Mouse (Mus musculus) heart, adult 11 months (tissue): Measurements from ENCODE around the gene Stambpl1.
A peak's percentile ranks its signal among the peaks of the same experiment; 100 is the strongest.

ENCODE experiments used
- DNase-seq: peaks from one replicate; pipeline ENCODE4 v3.0.0; 2022

Gene Stambpl1

DNA sequence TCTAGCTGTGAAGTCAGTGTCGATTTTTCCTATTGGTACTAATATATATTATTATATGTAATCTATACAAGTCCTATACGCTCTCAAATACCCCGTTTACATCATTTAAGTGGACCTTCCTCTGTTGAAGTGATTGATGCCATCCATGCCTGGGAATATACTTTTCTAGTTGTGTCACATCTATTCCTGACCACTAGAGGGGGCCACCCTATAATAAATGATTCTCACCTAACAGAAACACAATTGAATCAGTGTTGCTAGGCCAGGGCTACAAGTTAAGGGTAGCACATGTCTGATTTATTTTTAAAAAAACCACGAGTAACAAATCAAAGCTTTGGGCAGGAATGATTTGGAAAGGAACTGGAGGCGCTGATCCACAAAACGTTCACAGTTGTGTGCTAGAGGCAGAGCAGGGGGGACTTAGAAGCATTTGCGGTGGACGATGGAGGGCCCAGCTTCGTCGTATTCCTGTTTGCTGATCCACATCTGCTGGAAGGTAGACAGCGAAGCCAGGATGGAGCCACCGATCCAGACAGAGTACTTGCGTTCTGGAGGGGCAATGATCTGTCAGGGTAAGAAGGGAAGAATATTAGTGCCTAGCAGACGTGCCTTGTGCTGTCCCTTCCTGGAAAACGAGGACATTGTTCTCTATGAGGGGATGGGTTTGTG lies 49.4 kb downstream of the Stambpl1 start:
- DNase-seq = peak; percentile 82

DNA sequence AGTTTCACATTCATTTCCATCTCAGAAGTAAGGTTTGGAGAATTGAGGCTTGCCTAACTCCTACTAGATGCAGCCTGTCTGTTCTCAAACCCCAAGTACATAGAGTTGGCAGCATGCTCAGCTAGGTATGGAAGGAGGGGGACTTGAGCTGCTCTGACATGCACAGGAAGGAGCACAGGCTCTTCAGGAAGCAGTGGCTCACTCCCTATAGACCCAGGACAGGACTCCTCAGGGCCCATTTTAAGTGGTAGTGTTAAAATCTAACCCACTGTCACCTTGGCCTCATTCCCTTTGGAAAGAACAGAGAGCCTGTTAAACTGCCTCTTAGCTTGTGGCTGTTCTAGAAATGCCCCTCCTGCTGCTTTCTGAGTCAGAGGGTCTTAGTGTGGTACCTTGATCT lies 50.9 kb downstream of the Stambpl1 start:
- DNase-seq = peak; percentile 76

DNA sequence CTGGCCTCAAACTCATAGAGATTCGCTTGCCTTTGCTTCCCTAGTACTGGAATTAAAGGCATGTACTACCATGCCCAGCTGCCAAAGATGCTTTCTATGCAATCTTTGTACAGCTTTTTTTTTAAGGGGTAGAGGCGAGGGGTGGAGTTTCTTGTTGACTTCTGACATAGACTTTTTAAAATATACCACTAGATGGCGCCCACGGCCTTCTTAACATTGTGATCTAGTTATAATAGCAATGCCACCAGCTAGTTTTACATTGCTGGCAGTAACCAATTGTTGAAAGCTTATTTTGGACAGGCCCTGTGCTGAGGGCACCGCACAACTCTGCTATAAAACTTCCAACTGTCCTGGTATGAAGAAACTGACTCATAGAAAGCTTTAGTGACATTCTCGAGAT lies 52.0 kb downstream of the Stambpl1 start:
- DNase-seq = peak; percentile 95

DNA sequence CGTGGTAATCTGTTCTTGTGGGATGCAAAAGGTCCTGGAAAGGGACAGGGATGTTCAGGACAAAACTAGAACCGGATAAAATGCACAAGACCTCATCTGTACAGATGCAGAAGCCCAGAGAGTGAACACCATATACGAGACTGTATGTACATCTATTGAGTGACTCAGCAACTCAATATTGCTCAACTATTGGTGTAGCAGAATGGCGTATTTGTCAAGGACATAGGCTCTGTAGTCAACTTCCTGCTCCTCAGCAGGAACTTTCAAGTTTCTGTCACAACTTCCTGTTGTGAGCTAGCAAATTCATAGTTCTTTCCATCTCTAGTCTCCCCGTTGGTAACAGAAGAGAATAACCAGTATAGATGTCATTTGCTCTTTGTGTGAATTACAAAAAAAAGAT lies 56.5 kb downstream of the Stambpl1 start:
- DNase-seq = peak; percentile 27

DNA sequence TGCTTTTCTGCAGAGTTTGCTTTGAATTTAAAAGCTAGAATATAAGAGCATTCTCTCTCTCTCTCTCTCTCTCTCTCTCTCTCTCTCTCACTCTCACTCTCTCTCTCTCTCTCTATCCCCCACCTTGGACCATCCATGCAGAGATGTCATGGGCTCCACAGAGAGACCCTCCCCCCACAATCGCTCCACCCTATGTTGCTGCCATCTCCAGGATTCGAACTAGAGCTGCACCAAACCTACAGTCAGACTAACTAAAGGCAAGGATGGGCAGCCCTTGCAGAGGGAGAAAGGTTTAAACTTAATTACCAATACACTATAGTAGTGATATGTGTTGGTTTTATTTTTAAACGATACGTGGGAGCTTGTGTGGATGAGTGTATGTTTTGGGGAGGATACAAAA lies 58.6 kb downstream of the Stambpl1 start:
- peak; percentile 70 for DNase-seq

DNA sequence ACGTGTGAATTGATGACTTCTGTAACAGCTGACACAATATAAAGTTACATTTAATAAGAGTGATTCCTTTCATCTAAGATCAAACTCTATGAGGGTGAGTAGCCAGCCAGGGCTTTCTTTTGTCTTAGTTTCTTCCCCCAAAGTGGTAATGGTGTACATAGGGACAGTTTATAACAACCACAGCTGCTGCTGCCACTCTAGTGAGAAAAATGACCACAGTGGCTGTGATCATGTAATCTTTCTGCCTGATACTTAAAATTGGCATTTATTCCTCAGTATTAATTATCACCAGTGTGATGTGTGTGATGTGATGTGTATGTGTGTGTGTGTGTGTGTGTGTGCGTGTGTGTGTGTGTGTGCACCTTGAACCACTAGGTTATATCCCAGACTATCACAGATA lies 59.9 kb downstream of the Stambpl1 start:
- DNase-seq = no peak

DNA sequence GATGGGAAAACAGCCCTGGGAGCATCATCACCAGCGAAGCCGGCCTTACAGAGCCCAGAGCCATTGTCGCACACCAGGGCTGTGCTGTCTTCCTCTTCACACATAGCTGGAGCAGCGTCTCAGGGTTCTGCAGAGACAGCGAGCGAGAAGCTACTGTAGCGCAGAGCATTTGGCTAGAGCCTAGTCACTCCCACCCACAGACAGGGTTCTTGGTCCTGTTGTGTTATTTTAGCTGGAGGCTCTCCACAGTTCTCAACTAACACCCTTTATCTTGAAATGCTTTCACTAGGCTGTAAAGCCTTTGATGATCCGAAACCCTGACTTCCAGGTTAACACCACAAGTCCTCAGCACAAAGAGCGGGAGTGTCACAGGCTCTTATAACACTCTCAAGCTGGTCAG lies 60.4 kb downstream of the Stambpl1 start:
- peak; percentile 80 for DNase-seq

DNA sequence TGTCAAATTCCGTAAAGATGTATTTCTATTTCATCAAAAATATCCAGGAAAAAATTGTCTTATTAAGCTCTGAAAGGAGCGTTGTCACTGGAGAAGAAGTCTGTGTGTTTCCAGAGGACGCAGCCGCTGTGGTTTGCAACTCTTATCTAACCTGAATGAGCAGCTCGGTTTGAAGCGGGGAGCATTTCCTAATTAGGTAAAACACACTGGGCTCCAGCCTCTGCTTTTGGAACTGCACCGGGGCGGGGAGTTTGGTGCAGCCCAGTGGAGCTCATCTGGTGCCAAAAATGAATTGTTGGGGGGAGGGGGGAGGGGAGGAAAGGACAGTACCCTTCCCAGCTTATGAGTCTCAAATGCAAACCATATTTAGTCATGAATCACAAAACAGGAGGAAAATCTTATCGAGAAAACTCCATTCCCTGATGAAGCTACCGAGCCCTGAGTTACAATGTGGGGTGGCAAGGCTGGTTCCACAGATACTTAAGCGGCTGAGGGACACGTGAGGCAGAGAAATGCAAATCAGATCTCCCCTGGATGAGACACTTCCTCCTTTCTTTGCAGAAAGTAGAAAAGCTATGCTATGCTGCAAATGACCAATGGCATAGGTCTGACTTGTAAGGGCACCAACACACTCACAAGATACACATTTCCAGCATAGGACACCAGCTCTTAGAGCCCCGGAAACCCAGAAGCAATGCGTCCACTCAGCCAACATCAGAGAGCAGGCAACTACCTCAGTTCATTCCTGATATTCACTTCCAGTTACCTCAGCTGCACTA lies 62.3 kb downstream of the Stambpl1 start:
- peak; percentile 94 for DNase-seq

DNA sequence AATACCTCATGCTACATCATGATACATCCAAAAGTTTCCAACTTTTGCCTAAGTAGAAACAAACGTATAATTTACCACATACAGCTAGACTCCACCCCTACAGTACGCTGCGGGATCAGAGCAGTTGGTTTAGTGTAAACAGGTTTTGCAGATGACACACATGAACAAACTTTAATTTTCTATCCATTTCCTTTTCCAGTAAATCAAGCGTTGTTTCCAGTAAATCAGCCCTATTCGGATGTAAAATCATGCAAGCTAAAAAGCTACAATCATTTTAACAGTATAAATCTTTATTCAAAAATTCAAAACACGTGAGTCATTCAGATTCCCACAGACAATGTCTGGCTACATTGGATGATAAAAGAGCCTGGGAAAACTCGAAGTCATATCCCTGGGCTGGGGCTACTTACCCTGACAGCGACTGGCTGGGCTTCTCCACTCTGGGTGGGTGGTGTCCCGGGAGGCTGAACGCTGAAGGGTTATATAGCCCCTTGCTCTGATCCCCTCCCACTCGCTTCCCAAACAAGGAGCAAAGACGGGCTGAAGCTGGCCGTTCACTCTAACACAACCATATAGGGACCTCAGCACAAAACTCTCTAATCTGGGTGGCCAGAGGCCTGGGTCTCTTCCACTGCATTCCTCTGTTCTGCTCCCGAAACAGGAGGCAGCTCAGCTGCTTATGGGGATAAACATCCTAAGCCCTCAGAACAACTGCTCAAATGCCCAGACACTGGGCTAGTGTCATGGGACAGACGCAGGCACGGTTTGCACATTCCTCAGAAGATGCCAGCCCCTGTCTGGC lies 63.1 kb downstream of the Stambpl1 start, which contains the start of gene Acta2:
TSS of gene Acta2 (minus strand) at position 711 of the 802 bp plus-strand sequence.
- DNase-seq = peak; percentile 94

DNA sequence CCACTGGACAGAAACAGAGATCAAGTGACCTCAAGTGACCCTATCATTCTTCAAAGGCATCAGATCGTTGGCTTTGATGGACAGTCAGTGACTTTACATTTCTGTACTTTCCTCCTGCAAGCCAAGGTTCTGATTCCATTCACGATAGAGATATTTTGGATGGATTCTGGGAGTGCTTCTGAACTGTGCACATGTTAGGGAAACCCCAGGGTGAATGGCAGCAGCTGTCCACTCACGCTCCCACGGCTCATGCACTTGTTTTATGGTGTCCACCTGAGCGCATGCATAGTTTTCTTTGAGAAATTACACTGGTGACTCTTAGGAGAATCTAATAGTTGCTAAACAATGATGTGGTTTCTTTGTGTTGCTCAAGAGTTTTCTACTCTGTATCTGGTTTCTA lies 64.1 kb downstream of the Stambpl1 start:
- peak; percentile 76 for DNase-seq

DNA sequence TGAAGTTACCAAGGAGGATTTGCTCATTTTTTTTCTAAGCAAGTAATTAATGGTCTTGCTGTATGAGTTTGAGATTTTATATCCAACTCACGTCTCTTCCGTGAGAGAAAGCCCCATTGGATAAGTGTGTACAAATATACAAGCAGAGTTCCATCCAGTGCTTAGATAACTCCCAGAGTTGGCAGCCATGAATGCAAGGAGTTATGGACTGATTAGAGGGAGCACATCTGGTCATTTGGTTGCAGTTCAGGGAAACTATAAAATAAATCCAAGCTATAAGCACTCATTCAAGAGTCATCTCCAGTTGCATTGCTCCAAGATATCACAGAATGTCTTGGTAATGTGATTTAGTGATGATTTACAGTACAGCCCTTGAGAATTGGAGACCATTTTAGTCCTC lies 64.9 kb downstream of the Stambpl1 start:
- DNase-seq = peak; percentile 27

DNA sequence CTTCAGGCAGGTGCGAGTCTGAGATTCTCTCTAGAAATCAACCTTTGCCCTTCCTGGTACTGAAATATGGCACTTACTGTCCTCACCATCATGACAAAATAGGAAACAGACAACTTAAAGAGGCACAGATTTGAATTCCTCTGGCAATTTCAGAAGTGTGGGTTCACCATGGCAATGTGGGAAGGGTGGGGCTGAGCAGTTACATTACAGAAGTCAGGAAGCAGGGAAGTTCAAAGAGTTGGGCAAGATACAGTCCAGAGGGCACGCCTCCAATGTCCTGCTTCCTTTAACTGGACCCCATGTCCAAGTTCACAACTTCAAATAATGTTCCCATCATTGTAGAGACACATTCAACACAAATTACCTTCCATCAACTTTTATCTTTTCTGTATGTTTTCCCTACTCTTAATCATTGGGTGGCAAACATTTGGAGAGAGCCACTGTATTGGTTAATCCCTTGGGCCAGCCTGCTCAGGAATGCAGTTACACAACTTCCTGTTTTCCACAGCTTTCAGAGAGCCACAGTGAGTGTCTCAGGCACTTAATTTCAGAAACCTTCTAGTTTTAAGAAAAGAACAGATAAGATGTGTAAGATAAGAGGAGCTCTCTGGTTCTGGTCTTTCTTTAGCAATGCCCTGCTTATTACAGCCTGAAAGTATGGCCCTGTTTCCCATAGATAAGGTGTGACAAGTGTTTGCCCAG lies 70.4 kb downstream of the Stambpl1 start:
- DNase-seq = peak; percentile 93

DNA sequence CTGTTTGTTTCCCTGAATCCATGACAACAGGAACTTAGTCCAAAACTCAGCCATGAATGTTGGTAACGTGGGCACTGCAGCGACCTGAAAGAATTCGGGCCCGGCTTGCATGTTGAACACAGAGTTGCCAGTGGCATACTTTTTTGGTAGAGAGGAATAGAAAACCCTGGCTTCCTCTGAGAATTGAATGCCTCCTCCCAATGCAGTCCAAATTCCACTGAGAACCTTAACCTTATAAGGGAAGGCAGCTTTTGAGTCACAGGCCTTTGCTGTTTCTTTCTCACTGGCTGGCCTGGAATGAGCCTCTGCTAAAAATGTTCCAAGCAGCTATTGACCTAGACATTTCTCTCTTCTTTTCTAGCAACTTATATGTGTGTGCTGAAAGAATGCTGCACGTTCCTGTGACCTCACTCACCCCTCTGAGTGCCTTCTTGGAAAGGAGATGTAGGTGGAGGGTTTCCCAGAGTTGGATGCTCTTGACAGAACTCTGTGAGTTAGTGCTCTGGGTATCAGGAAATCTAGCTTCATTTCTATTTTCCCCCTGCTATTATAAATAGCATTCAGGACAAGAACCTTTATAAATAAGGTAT lies 73.7 kb downstream of the Stambpl1 start:
- DNase-seq = peak; percentile 92

DNA sequence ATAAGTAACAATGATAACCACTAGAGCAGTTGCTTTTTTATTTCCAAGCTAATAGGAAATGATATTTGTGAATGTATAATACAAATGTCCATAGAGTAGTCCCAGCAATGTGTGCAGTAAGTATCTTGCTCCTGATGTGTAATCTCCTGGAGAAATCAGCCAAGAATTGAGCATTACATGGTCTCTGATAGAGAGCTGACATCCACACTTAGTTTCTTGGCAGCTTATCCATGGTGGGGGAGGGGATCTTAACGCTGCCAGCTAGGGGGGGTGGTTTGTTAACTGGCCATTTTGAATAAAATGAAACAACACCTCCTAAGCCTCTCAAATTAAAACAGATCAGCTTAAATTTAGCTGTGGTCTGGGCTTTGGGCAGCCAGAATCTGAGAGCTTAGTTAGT lies 77.0 kb downstream of the Stambpl1 start:
- DNase-seq = peak; percentile 59

DNA sequence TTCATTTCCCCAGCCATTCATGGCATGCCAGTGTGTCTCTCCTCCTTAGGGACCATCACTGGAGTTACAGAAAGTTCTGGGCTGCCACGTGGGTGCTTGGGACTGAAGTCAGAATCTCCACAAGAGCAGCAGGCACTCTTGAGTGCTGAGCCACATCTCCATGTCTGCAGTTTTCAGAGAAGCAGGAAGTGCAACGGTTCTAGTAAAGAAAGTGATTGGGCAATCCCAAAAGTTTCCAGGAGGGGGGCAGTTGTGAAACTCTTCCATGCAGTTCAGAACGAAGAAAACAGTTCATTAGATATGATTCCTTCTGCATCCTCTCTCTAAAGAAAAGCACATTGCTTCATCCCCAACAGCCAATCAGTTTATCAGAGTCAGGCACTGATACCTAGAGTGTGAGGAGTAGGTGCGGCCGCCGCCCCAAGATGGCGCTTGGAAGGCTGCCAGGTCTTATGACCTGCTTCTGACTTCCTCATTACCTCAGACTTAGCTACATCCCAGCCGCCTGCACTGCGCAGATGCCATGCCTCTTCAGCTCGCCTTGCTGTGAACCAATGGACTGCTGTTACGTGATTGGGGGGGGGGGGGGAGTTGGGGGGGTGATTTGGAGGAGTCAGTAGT lies 78.2 kb downstream of the Stambpl1 start:
- DNase-seq = peak; percentile 95

DNA sequence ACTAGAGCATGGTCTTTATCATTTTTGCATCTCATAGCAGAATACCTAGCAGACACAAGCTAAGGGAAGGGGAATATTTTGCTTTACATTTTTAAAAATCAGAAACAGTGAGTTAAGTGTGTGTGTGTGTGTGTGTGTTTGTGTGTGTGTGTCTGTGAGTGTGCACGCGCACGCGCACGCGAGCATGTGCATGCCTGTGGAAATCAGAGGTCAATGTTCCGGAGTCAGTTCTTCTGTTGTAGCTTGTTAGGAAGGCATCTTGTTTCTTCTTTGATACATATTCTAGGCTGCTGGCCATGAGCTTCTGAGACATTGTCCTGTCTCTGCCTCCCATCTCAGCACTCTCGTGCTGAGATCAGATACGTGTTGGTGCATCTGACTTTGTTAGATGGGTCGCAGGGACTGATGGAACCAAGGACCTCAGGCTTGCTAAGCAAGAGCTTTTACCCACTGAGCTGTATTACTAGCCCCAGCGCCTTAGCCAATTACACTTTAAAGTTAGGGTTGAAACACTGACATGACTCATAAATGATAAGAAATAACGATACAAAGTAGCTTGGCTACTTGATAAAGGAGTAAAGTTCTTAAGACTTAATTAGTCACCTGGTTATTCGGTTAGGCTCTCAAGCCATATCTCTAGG lies 78.9 kb downstream of the Stambpl1 start:
- peak; percentile 37 for DNase-seq

DNA sequence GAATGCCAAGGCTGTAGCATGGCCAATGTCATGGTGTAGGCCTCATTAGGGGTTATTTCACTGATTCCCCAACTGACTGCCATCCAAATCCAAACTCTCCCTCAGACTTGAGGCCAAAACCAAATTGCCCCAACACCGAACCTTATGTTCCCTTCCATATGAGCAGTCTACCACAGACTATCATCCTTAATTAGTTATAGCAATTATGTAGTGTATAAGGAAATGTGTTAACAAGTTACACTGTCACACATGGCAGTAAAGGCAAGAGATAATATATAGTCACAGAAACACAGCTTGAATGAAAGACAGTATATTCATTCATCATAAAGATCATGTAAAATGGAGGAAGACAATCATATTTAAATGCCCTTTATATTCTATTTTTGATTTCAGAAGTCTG lies 81.0 kb downstream of the Stambpl1 start:
- DNase-seq = peak; percentile 40

DNA sequence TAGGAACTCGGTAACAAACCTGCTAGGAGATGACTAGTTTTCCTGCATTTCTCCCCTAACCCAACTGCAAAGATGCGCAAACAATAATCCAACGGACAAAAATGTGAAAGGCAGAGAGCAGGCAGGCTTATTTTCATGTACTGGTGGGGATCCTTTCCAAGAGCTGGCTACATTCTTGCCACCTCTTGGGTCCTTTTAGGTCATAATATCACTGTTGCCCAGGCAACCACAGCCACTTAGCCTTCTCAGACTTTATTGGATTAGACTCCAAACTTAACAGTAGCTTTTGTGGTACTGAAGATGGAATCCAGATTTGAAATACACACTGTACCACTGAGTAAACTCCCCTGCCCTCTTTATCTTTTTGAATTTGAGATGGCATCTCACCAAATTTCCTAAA lies 86.0 kb downstream of the Stambpl1 start:
- peak; percentile 39 for DNase-seq

DNA sequence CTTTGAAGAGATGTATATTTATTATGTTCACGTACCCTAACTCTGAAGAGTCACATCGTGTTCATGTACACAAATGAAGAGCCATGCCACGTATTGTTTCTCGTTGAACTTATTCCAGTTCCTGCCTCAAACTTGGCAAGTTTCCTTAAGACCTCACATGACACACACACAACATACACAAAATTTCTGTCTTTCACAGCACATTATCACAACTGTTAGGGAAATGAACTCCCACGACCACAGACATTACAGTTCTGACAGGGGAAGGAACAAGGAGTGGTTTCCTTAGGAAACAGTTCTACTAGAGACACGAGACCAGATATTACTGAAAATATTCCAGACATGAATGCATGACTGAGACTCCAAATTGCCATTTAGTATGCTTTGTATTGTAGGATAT lies 91.6 kb downstream of the Stambpl1 start:
- DNase-seq = peak; percentile 94

DNA sequence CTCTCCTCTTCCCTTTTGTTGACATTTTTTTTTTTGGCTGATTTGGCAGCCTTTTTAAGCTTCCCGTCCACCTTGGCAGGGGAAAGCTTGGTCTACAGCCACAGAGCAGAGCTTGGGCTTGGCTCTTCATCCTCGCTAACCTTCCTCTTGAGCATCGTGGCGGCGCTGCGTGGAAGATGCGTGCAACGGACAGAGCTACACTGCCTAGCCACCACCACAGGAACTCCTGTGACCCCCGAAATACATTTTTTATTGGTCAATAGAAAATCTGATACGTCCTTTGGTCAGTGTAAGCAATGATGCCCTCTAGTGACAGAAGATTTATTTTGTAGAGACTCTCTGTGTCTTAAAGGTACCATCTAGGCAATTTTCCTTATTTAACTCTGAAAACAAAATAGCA lies 92.4 kb downstream of the Stambpl1 start:
- DNase-seq = peak; percentile 87

DNA sequence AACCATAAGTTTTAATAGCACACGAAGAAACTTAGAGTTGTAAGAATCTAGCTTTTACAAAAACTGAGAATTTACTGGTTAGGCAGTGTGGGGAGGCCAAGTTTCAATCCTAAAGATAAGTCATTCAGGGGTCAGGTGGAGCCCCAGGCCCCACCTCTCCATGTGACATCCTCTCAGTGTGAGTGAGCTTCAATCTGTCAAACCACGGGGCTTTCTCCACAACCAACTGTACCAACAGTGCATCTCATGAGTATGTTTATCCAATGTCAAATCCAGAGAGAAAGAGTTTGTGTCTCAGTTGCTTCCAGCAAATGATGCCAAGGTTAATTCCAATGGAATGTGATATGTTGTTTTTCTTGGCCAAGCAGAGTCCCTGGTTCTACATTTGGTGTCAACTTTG lies 92.8 kb downstream of the Stambpl1 start:
- peak; percentile 88 for DNase-seq

DNA sequence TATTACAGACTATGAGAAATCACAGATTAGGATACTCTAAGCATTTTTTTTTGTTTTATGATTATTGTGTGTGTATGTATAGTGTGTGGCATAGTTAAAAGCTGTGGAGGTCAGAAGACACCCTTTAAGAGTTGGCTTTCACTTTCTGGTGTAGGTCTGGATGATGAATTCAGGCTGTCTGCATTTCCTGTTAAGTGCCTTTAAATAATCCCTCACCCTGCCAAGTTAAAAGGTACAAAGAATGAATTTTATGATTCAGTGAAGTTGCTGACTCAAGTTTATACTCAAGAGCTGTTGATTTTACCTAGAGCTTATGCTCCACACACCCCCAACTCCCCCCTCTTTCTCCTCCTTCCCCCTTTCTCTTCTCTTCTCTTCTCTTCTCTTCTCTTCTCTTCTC lies 95.2 kb downstream of the Stambpl1 start:
- no peak for DNase-seq
